Mouse (Mus musculus): ENCODE results near the gene Actl6b.

- TF ChIP-seq CTCF (IDR thresholded peaks at IDR 0.05; ENCODE audit: control insufficient read depth, insufficient read depth, low read length), result no peak
- TF ChIP-seq POLR2A (IDR thresholded peaks at IDR 0.05; ENCODE audit: borderline replicate concordance, control insufficient read depth, low read depth, low read length), result no peak
These were observed 30.4 kb downstream of the Actl6b start for GRCm38 (mm10) chr5:137583670-137584169.
